Comparison of ENCODE assay signal across 8 mouse cellular contexts in genomic region chr10:88356114-88356982, GRCm38 (mm10). TPM values are rescaled to one million over a fixed set of nuclear protein-coding genes. Genes with fewer than 3 reads are reported as not detected.
A peak's percentile ranks its signal among the peaks of the same experiment; 100 is the strongest.
DNase-seq lines count a peak whose midpoint lies in the region; ATAC-seq and TF ChIP-seq lines count a peak whose summit lies in the region.

No protein-coding gene starts in this region.

- WGBS in forebrain, embryonic 13.5 days: 8% methylated on average over 21 of the region's 21 CpGs
- 11% methylated on average over 21 of the region's 21 CpGs for whole genome bisulfite sequencing in liver, embryonic 14.5 days (ENCODE audit: insufficient replicate concordance)

- TF ChIP-seq CTCF in gastrocnemius, adult 2 months (IDR thresholded peaks at IDR 0.05): no peak
- TF ChIP-seq CTCF in C2C12 (IDR thresholded peaks at IDR 0.05; ENCODE audit: control insufficient read depth, insufficient read depth, insufficient read length): no peak
- no peak for TF ChIP-seq CTCF in liver, embryonic 14.5 days (IDR thresholded peaks at IDR 0.05; ENCODE audit: low read depth)

- peak overlapping the region; percentile 83 for H3K27ac ChIP-seq in gastrocnemius, adult 2 months
- no peak overlapping the region for H3K27ac ChIP-seq in forebrain, embryonic 13.5 days
- H3K27ac ChIP-seq in liver, embryonic 14.5 days: no peak overlapping the region

- peak; percentile 28 for ATAC-seq in forebrain, embryonic 13.5 days
- no peak for ATAC-seq in liver, embryonic 14.5 days (ENCODE audit: insufficient read depth)

- H3K4me1 ChIP-seq in forebrain, embryonic 13.5 days: peaks cover 9% of the 10 kb centered on the region; the same call in 1 of the 2 replicates
- H3K4me1 ChIP-seq in liver, embryonic 14.5 days (replicated peaks; ENCODE audit: control insufficient read depth in 2 of 2, insufficient read depth in 2 of 2, low read length in 1 of 2): no peaks in the 10 kb centered on the region; a peak in 1 of 4 replicates

- peak overlapping the region; percentile 85 for H3ac ChIP-seq in C2C12 (ENCODE audit: control insufficient read depth, insufficient read length, low read depth)

- H3K79me2 ChIP-seq in C2C12 (ENCODE audit: control insufficient read depth, insufficient read depth): no peaks in the 10 kb centered on the region

- H3K36me3 ChIP-seq in C2C12 (ENCODE audit: control insufficient read depth, insufficient read depth): no peaks in the 10 kb centered on the region
- H3K36me3 ChIP-seq in forebrain, embryonic 13.5 days (ENCODE audit: poor library complexity, severe bottlenecking): no peaks in the 10 kb centered on the region
- no peaks in the 10 kb centered on the region for H3K36me3 ChIP-seq in liver, embryonic 14.5 days (replicated peaks; ENCODE audit: control insufficient read depth, insufficient read depth, low read depth)

- intact Hi-C loops in gastrocnemius, adult 2 months (cut with DNase I): no loop called here

- H3K79me3 ChIP-seq in C2C12 (ENCODE audit: low read depth): no peaks in the 10 kb centered on the region

- peak overlapping the region; percentile 82 for H3K4me3 ChIP-seq in gastrocnemius, adult 2 months
- H3K4me3 ChIP-seq in C2C12 (ENCODE audit: insufficient read depth, poor library complexity, severe bottlenecking): peak overlapping the region; percentile 39
- H3K4me3 ChIP-seq in forebrain, embryonic 13.5 days: peak overlapping the region; percentile 56
- peak overlapping the region; percentile 26 to 60 for H3K4me3 ChIP-seq in liver, embryonic 14.5 days (ENCODE audit: insufficient read depth in 1 of 2, low read depth in 2 of 2, low read length in 2 of 2)

- TF ChIP-seq EP300 in liver, embryonic 14.5 days (IDR thresholded peaks at IDR 0.05; ENCODE audit: low read depth): no peak

- DNase-seq in gastrocnemius, adult 2 months: no peak
- DNase-seq in gastrocnemius, postnatal 10 days: no peak
- DNase-seq in liver, embryonic 14.5 days (ENCODE audit: low read depth in 3 of 3, low spot score in 3 of 3): no peak
- DNase-seq in layer of hippocampus, postnatal 10 days (ENCODE audit: low spot score in 2 of 2): no peak
- DNase-seq in frontal cortex, postnatal 10 days (ENCODE audit: low spot score in 2 of 2): no peak
- DNase-seq in gastrocnemius, adult 8-10 months (ENCODE audit: low spot score in 2 of 2): no peak

- peak overlapping the region; percentile 66 for H3K9ac ChIP-seq in forebrain, embryonic 13.5 days
- H3K9ac ChIP-seq in liver, embryonic 14.5 days (replicated peaks): no peak overlapping the region

- peak overlapping the region; percentile 82 for H3K4me2 ChIP-seq in forebrain, embryonic 13.5 days
- peak overlapping the region; percentile 70 for H3K4me2 ChIP-seq in liver, embryonic 14.5 days (ENCODE audit: low read depth)

- H3K9me3 ChIP-seq in forebrain, embryonic 13.5 days (replicated peaks): peaks cover 7% of the 10 kb centered on the region; the same call in 1 of the 2 replicates
- no peaks in the 10 kb centered on the region for H3K9me3 ChIP-seq in liver, embryonic 14.5 days (ENCODE audit: control insufficient read depth, low read length)

- no peaks in the 10 kb centered on the region for H3K27me3 ChIP-seq in C2C12 (ENCODE audit: control insufficient read depth, insufficient read depth, insufficient read length)
- peaks cover 19% of the 10 kb centered on the region for H3K27me3 ChIP-seq in forebrain, embryonic 13.5 days
- peaks cover 9% of the 10 kb centered on the region for H3K27me3 ChIP-seq in liver, embryonic 14.5 days (ENCODE audit: control insufficient read depth, insufficient read depth, low read length)

TF ChIP-seq in C2C12, 6 proteins besides CTCF, POLR2A, EP300 and RAD21:
- TF ChIP-seq MYOG (IDR thresholded peaks at IDR 0.05; ENCODE audit: control insufficient read depth, extremely low read depth, insufficient read length): no peak
- no peak for TF ChIP-seq MAX (IDR thresholded peaks at IDR 0.05)
- TF ChIP-seq USF1 (IDR thresholded peaks at IDR 0.05; ENCODE audit: low read depth): no peak
- no peak for TF ChIP-seq FOSL1 (IDR thresholded peaks at IDR 0.05; ENCODE audit: insufficient read depth, low read length, poor library complexity, severe bottlenecking)
- no peak for TF ChIP-seq MYOD1 (IDR thresholded peaks at IDR 0.05; ENCODE audit: control insufficient read depth, insufficient read length, low read depth)
- no peak for TF ChIP-seq CEBPB (IDR thresholded peaks at IDR 0.05; ENCODE audit: low read depth)

RNA-seq across cellular contexts. Expression of gene Dram1, which starts 22.5 kb away (rescaled TPM):
- 1 to 10 TPM; 1.0 to 1.7 TPM for total RNA-seq in gastrocnemius, adult 2 months (2021)
- 1 to 10 TPM; 2.5 to 2.6 TPM for total RNA-seq in gastrocnemius, postnatal 10 days (2021)
- polyA plus RNA-seq in C2C12 (2012; fragmentation: generic; extraction: Trizol): 1.7 TPM
- 0.19 and 0.39 TPM in 2 replicates for polyA plus RNA-seq in forebrain, embryonic 13.5 days (2015; fragmentation: Nextera tagmentation; extraction: Ambion mirVana)
- polyA plus RNA-seq in liver, embryonic 14.5 days (2012; rRNA removed): 0.73 and 1.2 TPM in 2 replicates
- 1.3 and 1.5 TPM in 2 replicates for polyA plus RNA-seq in liver, embryonic 14.5 days (2014; fragmentation: Nextera tagmentation; extraction: Ambion mirVana)
- 1 to 10 TPM in 1 of 2 experiments, under 1 TPM in 1; 0.87 to 1.5 TPM for total RNA-seq in layer of hippocampus, postnatal 10 days (2021)
- total RNA-seq in gastrocnemius, adult 8-10 months (2022): 1 to 10 TPM in 3 of 4 experiments, under 1 TPM in 1; 0.58 to 3.1 (median 1.4) TPM

RNA-seq across cellular contexts. Expression of gene Gnptab, which starts 22.6 kb away (rescaled TPM):
- total RNA-seq in gastrocnemius, adult 2 months (2021): 10 to 100 TPM; 14.7 to 15.3 TPM
- 10 to 100 TPM; 11.9 to 13.5 TPM for total RNA-seq in gastrocnemius, postnatal 10 days (2021)
- 7.5 TPM for polyA plus RNA-seq in C2C12 (2012; fragmentation: generic; extraction: Trizol)
- polyA plus RNA-seq in forebrain, embryonic 13.5 days (2015; fragmentation: Nextera tagmentation; extraction: Ambion mirVana): 9.8 and 10.3 TPM in 2 replicates
- 3.7 and 4.9 TPM in 2 replicates for polyA plus RNA-seq in liver, embryonic 14.5 days (2012; rRNA removed)
- 2.3 and 2.9 TPM in 2 replicates for polyA plus RNA-seq in liver, embryonic 14.5 days (2014; fragmentation: Nextera tagmentation; extraction: Ambion mirVana)
- total RNA-seq in layer of hippocampus, postnatal 10 days (2021): 10 to 100 TPM; 86.3 to 93.5 TPM
- 10 to 100 TPM; 20.3 to 23.6 (median 20.9) TPM for total RNA-seq in gastrocnemius, adult 8-10 months (2022)
